Mouse (Mus musculus) lung, adult 2 months (tissue): ENCODE data around the gene Olig2. TPM values are rescaled to one million over a fixed set of nuclear protein-coding genes. Genes with fewer than 3 reads are reported as not detected.

ENCODE experiments used
- DNase-seq: peaks from one replicate; pipeline ENCODE4 v3.0.0; 2022
- H3K4me1 ChIP-seq: fragments of 200-500 bp; 2 replicates; pipeline ENCODE4 v1.6.1; 2011; ENCODE audit warnings: low read length; ENCODE audit not compliant: control insufficient read depth, insufficient read depth
- H3K4me3 ChIP-seq: fragments of 200-500 bp; replicated peaks from 2 replicates; pipeline ENCODE3; 2011; ENCODE audit warnings: low read depth, mild to moderate bottlenecking, control low read depth, low read length; ENCODE audit errors: extremely low read depth
- CTCF ChIP-seq: fragments of 200-500 bp; IDR thresholded peaks from 2 replicates; pipeline ENCODE4 v1.5.1; 2011; ENCODE audit warnings: mild to moderate bottlenecking, low read length, control low read depth; ENCODE audit not compliant: insufficient read depth
- POLR2A ChIP-seq: fragments of 200-500 bp; IDR thresholded peaks from 2 replicates; pipeline ENCODE4 v1.6.1; 2011; ENCODE audit warnings: low read depth, mild to moderate bottlenecking, control low read depth, low read length, borderline replicate concordance; ENCODE audit errors: extremely low read depth
- WGBS: fragments of 180-500 bp; shearing (Covaris S2); methylation state at CpG from one replicate; pipeline ENCODE4 v1.1.7; 2018; 5-methylcytosine and 5-hydroxymethylcytosine counted together
- polyA plus RNA-seq: library from polyadenylated mRNA; depleted of rRNA; stranded (reverse); fragments of >200 nt; gene quantifications from 2 replicates; pipeline ENCODE4 v1.2.3, GENCODE M21; 2012

The Olig2 gene
- polyA plus RNA-seq, 1 experiment = not detected

DNA sequence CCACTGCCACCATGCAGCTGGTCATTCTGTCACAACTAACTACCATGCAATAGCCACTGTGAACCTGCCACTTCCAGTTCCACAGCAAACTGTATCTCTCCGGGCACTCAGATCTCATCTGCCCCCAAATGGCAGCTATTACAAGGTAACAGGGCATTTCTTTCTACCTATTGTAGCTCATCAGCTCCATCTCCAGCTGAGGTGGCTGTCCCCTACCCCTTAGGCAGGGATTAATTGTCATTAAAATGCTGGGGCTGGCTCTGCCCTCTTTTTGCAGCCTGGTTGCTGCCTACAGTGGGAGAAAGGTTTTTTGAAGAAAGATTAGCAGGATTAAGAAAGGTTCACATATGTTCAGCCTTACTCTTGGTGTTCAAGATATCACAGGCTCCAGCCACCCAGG lies 18.9 kb upstream of the Olig2 start:
- no peaks in the 10 kb centered on the region for H3K4me1 ChIP-seq
- no peak overlapping the region for H3K4me3 ChIP-seq
- no peak for DNase-seq
- TF ChIP-seq CTCF (no peak), POLR2A (no peak)
- 85% methylated on average over 1 of the region's 1 CpGs for WGBS

- WGBS = 32% methylated on average over 6 of the region's 6 CpGs
These were observed 8.2 kb upstream of the Olig2 start for GRCm38 (mm10) chr16:91217077-91217476.

DNA sequence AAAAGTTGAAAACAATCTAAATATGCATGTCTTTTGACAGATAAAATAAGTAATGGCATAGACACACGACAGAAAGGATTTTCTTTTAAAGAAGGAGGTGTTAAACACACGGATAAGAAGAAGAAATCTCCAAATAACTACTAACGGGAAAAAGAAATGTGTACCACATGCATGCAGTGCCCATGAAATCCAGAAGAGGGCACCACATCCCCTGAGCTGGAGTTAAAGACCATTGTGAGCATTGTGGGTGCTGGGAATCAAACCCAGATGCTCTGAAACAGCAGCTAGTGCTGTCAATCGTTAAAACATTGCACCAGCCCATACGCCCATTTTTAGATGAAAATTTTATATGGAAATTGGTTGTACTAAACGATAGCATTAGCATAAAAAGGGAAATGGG lies 7.3 kb upstream of the Olig2 start:
- DNase-seq = no peak
- 70% methylated on average over 6 of the region's 6 CpGs for WGBS
- no peaks in the 10 kb centered on the region for H3K4me1 ChIP-seq
- no peak overlapping the region for H3K4me3 ChIP-seq
- TF ChIP-seq POLR2A = no peak
- no peak for TF ChIP-seq CTCF

More at GRCm38 (mm10) chr16:91217077-91217476, 8.2 kb upstream of the Olig2 start:
- H3K4me3 ChIP-seq = no peak overlapping the region
- no peak for DNase-seq
- TF ChIP-seq POLR2A (no peak), CTCF (no peak)
- no peaks in the 10 kb centered on the region for H3K4me1 ChIP-seq

DNA sequence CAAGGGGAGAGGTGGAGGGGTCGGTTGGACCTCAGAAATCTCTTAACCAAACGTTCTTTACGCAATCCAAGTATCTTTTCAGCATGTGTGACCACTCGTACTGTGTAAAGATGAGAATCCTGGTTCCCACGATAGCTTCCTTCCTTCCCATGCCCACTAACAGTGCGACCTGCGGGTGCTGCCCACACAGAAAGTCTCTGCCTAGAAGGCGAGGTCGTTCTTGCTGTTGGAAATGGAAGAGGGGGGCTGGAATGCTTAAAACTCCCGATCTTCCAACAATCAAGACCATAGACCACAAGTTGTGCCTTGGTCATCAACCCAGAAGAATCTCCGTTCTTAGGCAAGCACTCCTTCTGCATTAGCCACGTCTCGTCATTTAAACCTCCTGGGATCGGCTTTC lies 6.0 kb upstream of the Olig2 start:
- 14% methylated on average over 14 of the region's 14 CpGs for whole genome bisulfite sequencing

GRCm38 (mm10) chr16:91222171-91222642 lies 3.0 kb upstream of the Olig2 start:
- Histone ChIP-seq H3K4me3 (no peak overlapping the region), H3K4me1 (no peaks in the 10 kb centered on the region)
- DNase-seq = no peak
- no peak for TF ChIP-seq POLR2A
- TF ChIP-seq CTCF = no peak
- 1% methylated on average over 25 of the region's 25 CpGs for WGBS

More for the DNA sequence above, 6.0 kb upstream of the Olig2 start:
- Histone ChIP-seq H3K4me3 (no peak overlapping the region), H3K4me1 (no peaks in the 10 kb centered on the region)
- DNase-seq = no peak
- TF ChIP-seq CTCF = no peak
- no peak for TF ChIP-seq POLR2A

GRCm38 (mm10) chr16:91222643-91223271 lies 2.5 kb upstream of the Olig2 start:
- TF ChIP-seq POLR2A = no peak
- TF ChIP-seq CTCF = no peak
- no peak for DNase-seq
- WGBS = 2% methylated on average over 27 of the region's 27 CpGs
- Histone ChIP-seq H3K4me3 (no peak overlapping the region), H3K4me1 (no peaks in the 10 kb centered on the region)

DNA sequence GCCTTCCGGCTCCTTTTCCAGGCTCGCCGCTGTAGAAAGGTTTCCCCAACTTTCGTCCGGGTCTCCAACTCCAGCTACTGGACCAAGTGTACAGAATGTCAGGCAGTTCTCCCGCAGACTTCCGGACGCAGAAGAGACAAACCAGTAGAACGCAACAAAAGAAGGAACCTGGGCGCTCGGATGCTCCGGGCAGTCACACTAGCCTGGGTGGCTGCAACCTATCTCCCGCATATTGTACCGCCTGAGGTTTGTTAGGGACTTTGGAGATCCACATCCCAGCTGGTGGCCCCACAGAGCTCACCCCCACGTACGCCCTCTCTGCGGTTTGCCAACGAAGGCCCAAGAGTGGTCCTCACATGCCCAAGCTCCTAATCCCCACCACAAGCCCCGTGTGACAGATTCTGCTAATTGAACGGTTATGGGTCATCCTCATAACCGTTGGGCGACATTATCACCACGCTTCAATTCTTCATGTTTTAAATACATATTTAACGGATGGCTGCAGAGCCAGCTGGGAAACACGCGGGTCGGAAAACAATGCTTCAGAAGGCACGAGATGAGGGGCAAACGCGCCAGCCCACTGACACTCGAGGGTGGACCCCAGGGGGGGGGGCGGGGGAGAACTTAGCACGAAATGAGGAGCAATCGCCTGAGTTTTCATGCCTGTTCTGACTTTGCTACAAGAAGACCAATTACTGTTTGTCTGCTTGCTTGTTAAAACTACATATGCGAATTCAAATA lies 1.8 kb upstream of the Olig2 start:
- DNase-seq = no peak
- WGBS = 4% methylated on average over 35 of the region's 35 CpGs
- TF ChIP-seq POLR2A (no peak), CTCF (no peak)
- no peaks in the 10 kb centered on the region for H3K4me1 ChIP-seq
- no peak overlapping the region for H3K4me3 ChIP-seq

DNA sequence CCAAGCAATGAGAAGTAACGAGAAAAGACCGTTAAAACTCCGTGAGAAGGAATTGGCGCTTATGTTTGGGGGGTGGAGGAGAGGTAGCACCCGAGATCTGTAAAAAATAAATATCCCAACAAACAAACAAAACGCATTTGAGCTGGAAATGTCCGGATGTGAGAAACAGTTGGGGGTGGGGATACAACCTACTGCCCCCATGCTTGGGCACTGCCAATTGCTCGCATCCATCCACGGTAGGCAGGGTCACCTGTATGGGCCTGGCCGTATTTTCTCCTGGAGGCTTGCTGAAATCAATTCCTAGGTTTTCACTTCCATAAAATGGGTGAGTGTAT lies 1.2 kb upstream of the Olig2 start:
- no peaks in the 10 kb centered on the region for H3K4me1 ChIP-seq
- TF ChIP-seq POLR2A (no peak), CTCF (no peak)
- 9% methylated on average over 10 of the region's 10 CpGs for WGBS
- no peak overlapping the region for H3K4me3 ChIP-seq
- DNase-seq = no peak

DNA sequence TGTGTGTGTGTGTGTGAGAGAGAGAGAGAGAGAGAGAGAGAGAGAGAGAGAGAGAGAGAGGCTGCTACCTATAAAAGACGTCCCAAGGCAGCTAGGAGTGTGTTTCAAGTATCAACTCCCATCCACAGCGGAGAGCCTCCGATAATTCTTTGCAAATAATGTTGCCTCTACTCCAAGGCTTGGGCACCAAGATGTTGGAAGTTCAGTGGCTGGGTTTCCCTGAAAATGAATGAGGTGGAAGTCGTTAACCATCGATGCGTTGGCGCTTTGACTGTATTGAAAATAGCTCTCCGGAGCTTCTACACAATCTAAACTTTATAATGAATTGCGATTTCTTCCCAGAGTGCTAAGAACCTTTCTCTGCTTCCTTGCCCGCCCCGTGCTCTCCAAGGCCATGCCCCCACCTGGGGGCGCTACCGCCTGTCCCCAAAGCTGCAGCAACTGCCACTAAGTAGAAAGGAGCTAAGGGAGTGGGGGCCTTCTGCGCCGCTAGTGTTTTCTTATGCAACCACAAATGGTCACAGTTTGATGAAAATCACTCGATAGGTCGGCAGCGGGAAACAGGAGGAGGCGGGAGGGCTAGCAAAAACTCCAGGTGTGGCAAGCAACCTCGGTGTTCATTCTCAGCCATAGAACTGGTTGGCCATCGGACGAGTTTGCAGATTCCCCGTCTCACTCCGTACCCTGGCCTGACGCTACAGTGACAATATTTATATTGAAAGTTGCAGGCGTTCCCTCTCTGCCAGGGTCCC lies 600 bp upstream of the Olig2 start:
- H3K4me3 ChIP-seq = no peak overlapping the region
- DNase-seq = no peak
- no peaks in the 10 kb centered on the region for H3K4me1 ChIP-seq
- 2% methylated on average over 26 of the region's 26 CpGs for WGBS
- no peak for TF ChIP-seq CTCF
- no peak for TF ChIP-seq POLR2A
